Mouse (Mus musculus) ES-E14 (cell line): Measurements from ENCODE around the gene Praf2. TPM values are rescaled to one million over a fixed set of nuclear protein-coding genes. Genes with fewer than 3 reads are reported as not detected.
"Not testable (repeated sequence)": the region's sequence is repeated elsewhere in the genome, so short reads cannot be mapped to it uniquely, and the experiment has no call there.

ENCODE experiments used
- DNase-seq: peaks from one replicate; pipeline ENCODE4 v3.0.0-alpha.2; 2013; ENCODE audit warnings: low read depth, low spot score
- H3K27ac ChIP-seq: 2 replicates; pipeline ENCODE4 v1.5.1; 2012; ENCODE audit warnings: low read depth, mild to moderate bottlenecking, low read length, moderate library complexity, mixed read lengths; ENCODE audit not compliant: poor library complexity, insufficient read depth, severe bottlenecking
- H3K36me3 ChIP-seq: 2 replicates; pipeline ENCODE4 v1.6.1; 2012; ENCODE audit warnings: mild to moderate bottlenecking, low read length, moderate library complexity, mixed read lengths; ENCODE audit not compliant: control insufficient read depth, poor library complexity, insufficient read depth, severe bottlenecking
- H3K4me1 ChIP-seq, 2 experiments: fragments of 150-350 bp in 1 of 2; sonication (generic) in 1 of 2; 2 replicates each; pipeline ENCODE4 v1.6.1; 2012; ENCODE audit warnings: low read length in 2 of 2, mild to moderate bottlenecking in 1 of 2, mixed read lengths in 1 of 2; ENCODE audit not compliant: control insufficient read depth in 2 of 2, insufficient read depth in 2 of 2, poor library complexity in 1 of 2
- H3K4me3 ChIP-seq, 2 experiments: fragments of 150-350 bp in 1 of 2; sonication (generic) in 1 of 2; 2 replicates each; pipeline ENCODE4 v1.5.1; 2012; ENCODE audit warnings: low read length in 2 of 2, low read depth in 1 of 2, mild to moderate bottlenecking in 1 of 2, mixed read lengths in 1 of 2; ENCODE audit not compliant: insufficient read depth in 1 of 2, poor library complexity in 1 of 2, severe bottlenecking in 1 of 2
- H3K9ac ChIP-seq: 2 replicates; pipeline ENCODE4 v1.6.1; 2012; ENCODE audit warnings: low read depth, mild to moderate bottlenecking, low read length, mixed read lengths; ENCODE audit not compliant: poor library complexity, insufficient read depth, severe bottlenecking
- H3K9me3 ChIP-seq: fragments of 150-350 bp; sonication (generic); 2 replicates; pipeline ENCODE4 v1.6.1; 2012; ENCODE audit warnings: low read depth, mild to moderate bottlenecking, low read length; ENCODE audit not compliant: control insufficient read depth, insufficient read depth
- CHD2 ChIP-seq: IDR thresholded peaks from 2 replicates; pipeline ENCODE4 v1.6.1; 2014; ENCODE audit warnings: mild to moderate bottlenecking, low read depth, low read length, inconsistent platforms
- HCFC1 ChIP-seq: IDR thresholded peaks from 2 replicates; pipeline ENCODE4 v1.6.1; 2012; ENCODE audit warnings: low read length, inconsistent platforms, borderline replicate concordance; ENCODE audit not compliant: insufficient read depth
- MAFK ChIP-seq: IDR thresholded peaks from 2 replicates; pipeline ENCODE4 v1.6.1; 2014; ENCODE audit warnings: mild to moderate bottlenecking, low read depth, low read length, inconsistent platforms; ENCODE audit not compliant: insufficient read depth
- ZC3H11A ChIP-seq: IDR thresholded peaks from 2 replicates; pipeline ENCODE4 v1.6.1; 2012; ENCODE audit warnings: low read depth, mild to moderate bottlenecking, inconsistent platforms, low read length, borderline replicate concordance
- ZNF384 ChIP-seq: IDR thresholded peaks from 2 replicates; pipeline ENCODE4 v1.6.1; 2012; ENCODE audit warnings: low read depth, low read length, inconsistent platforms
- in situ Hi-C, 2 experiments: fragments of 600-800 bp; cut with MboI; formaldehyde crosslinking; loops; one replicate each; pipeline ENCODE4 v1.15.1; 2025; ENCODE audit warnings: low sequenced_read_pairs in 2 of 2, inconsistent platforms in 1 of 2; ENCODE audit not compliant: unreplicated experiment in 2 of 2
- total RNA-seq: library from RNA; depleted of rRNA; stranded (reverse); fragments of 300-350 nt; gene quantifications from 2 replicates; pipeline ENCODE4 v1.2.3, GENCODE M21; 2012

Praf2 gene
- total RNA-seq, 1 experiment, result 41.9 TPM

- no peak for DNase-seq
- Histone ChIP-seq H3K9me3 (no peaks in the 10 kb centered on the region), H3K4me3 (no peak overlapping the region), H3K36me3 (no peaks in the 10 kb centered on the region), H3K4me1 (peaks cover 0 to 6% of the 10 kb centered on the region in 2 experiments; a peak in 2 of 4 replicates), H3K27ac (no peak overlapping the region), H3K9ac (no peak overlapping the region)
- in situ Hi-C loops, result no loop called here
- TF ChIP-seq MAFK, result no peak
These were observed 16.7 kb downstream of the Praf2 start for GRCm38 (mm10) chrX:7744940-7745339.

- Histone ChIP-seq H3K36me3 (no peaks in the 10 kb centered on the region), H3K4me3 (no peak overlapping the region)
- DNase-seq, result no peak
These were observed 17.2 kb downstream of the Praf2 start for GRCm38 (mm10) chrX:7745429-7745828.

GRCm38 (mm10) chrX:7750432-7751116 is 22.3 kb downstream of the Praf2 start, which contains the start of gene Ccdc120:
TSS of gene Ccdc120 (minus strand) at chrX:7750905.
- Histone ChIP-seq H3K4me1 (0 out of 4 replicates have a peak, but pooled peaks cover 2 to 3% of the 10 kb centered on the region in 2 experiments), H3K4me3 (peak within 1 kb of the TSS; percentile 92 to 93), H3K9ac (peak within 1 kb of the TSS; percentile 82), H3K9me3 (no peaks in the 10 kb centered on the region), H3K27ac (peak within 1 kb of the TSS; percentile 76), H3K36me3 (no peaks in the 10 kb centered on the region)
- DNase-seq, result peak; percentile 72
- in situ Hi-C loops, result no loop called here
- TF ChIP-seq ZC3H11A, result no peak
- TF ChIP-seq HCFC1, result no peak
- no peak for TF ChIP-seq MAFK
- no peak for TF ChIP-seq CHD2
- TF ChIP-seq ZNF384, result no peak

More at GRCm38 (mm10) chrX:7745429-7745828, 17.2 kb downstream of the Praf2 start:
- Histone ChIP-seq H3K4me1 (0 out of 4 replicates have a peak, but pooled peaks cover 0 to 3% of the 10 kb centered on the region in 2 experiments), H3K9ac (no peak overlapping the region; the same call in 1 of the 2 replicates), H3K9me3 (no peaks in the 10 kb centered on the region), H3K27ac (no peak overlapping the region)
- TF ChIP-seq ZC3H11A (no peak), CHD2 (no peak), ZNF384 (no peak), MAFK (no peak), HCFC1 (no peak)
- in situ Hi-C loops, result no loop called here

- H3K9me3 ChIP-seq, DNase-seq, H3K27ac ChIP-seq, H3K4me1 ChIP-seq, H3K4me3 ChIP-seq, H3K9ac ChIP-seq, H3K36me3 ChIP-seq, in situ Hi-C loops: not testable (repeated sequence)
These were observed 25.4 kb downstream of the Praf2 start for GRCm38 (mm10) chrX:7753627-7754026.
